Mouse (Mus musculus): ENCODE results near the gene Map3k3. TPM values are rescaled to one million over a fixed set of nuclear protein-coding genes. Genes with fewer than 3 reads are reported as not detected.

Gene Map3k3
- 52.6 and 61.6 TPM in 2 replicates for polyA plus RNA-seq (2012; rRNA removed)

DNA sequence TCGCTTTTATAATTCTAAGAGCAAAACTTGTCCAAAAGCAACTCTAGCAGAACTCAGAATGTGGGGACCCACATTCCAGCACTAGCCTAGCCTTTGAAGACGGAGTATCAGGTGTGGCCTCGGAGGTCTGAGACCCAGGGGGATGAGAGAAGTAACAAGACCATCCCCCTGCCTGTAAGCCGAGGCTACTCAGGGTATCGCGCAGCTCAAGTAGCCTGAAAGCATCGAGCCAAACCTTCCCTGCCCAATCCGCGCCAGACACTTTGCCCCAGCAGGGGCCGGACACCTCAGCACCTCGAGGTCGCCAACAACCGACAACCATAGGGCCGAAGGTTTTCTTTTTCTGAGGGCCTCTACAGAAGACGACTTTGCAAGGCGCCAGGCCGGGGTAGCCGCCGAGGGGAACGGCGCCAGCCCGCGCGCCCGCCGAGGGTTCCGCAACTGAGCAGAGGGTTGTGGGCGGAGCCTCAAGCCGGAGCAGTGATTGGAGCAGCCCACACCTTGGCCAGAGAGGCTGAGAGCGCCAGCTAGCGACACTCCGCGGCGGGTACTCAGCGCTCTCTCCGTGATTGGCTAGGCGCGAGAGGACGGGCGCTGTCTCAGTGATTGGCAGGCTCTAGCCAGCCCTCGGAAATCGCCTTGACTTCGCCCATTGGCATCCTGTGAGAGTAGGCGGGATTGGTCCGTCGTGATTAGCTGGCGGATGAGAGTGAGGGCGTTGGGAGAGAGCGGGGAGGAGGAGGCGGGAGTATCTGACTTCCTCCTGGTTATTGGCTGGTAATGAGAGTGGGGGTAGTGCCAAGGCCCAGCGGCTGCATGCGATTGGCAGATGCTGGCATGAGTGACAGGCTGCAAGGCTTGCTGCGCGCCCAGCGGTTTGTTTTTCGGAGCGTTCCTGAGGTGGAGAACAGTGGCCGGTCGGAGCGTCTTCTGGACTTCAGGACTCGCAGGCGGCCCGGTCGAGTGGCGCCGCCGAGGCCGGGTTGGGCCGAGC is at the start of gene Map3k3:
Map3k3 (plus strand) TSS at position 906 of the 994 bp plus-strand sequence.
- WGBS = under 1% methylated on average over 69 of the region's 69 CpGs
- TF ChIP-seq CTCF (IDR thresholded peaks at IDR 0.05; ENCODE audit: insufficient read depth, low read length) (no peak), POLR2A (IDR thresholded peaks at IDR 0.05; ENCODE audit: borderline replicate concordance, extremely low read depth, low read depth, low read length) (peak; percentile 91)
- peak; percentile 97 for DNase-seq
- H3K4me1 ChIP-seq (ENCODE audit: control insufficient read depth, insufficient read depth, low read length) = peaks cover 2% of the 10 kb centered on the region; the same call in 1 of the 2 replicates
- peak within 1 kb of the TSS; percentile 77 for H3K4me3 ChIP-seq (replicated peaks; ENCODE audit: extremely low read depth, low read depth, low read length)

DNA sequence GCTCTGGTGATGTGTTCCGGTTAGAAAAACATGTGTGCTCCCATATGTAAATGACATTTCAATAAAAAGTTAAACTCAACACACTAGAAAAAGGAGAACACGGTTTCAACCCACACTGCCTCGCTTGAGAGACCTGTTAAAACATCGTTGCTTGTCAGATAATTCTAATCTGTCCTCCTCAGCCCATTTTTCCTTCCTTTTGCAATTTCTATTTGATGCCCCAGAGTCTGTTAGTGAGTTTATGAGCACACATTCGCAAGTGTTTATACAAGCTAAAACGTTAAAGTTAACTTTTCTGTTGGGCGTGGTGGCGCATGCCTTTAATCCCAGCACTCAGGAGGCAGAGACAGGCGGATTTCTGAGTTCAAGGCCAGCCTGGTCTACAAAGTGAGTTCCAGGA is 49.4 kb upstream of the Map3k3 start:
- H3K4me1 ChIP-seq (ENCODE audit: control insufficient read depth, insufficient read depth, low read length) = peaks cover 7% of the 10 kb centered on the region
- WGBS = 81% methylated on average over 9 of the region's 9 CpGs
- TF ChIP-seq CTCF (IDR thresholded peaks at IDR 0.05; ENCODE audit: insufficient read depth, low read length) = no peak
- TF ChIP-seq POLR2A (IDR thresholded peaks at IDR 0.05; ENCODE audit: borderline replicate concordance, extremely low read depth, low read depth, low read length) = no peak
- DNase-seq = no peak
- no peak overlapping the region for H3K4me3 ChIP-seq (replicated peaks; ENCODE audit: extremely low read depth, low read depth, low read length)

DNA sequence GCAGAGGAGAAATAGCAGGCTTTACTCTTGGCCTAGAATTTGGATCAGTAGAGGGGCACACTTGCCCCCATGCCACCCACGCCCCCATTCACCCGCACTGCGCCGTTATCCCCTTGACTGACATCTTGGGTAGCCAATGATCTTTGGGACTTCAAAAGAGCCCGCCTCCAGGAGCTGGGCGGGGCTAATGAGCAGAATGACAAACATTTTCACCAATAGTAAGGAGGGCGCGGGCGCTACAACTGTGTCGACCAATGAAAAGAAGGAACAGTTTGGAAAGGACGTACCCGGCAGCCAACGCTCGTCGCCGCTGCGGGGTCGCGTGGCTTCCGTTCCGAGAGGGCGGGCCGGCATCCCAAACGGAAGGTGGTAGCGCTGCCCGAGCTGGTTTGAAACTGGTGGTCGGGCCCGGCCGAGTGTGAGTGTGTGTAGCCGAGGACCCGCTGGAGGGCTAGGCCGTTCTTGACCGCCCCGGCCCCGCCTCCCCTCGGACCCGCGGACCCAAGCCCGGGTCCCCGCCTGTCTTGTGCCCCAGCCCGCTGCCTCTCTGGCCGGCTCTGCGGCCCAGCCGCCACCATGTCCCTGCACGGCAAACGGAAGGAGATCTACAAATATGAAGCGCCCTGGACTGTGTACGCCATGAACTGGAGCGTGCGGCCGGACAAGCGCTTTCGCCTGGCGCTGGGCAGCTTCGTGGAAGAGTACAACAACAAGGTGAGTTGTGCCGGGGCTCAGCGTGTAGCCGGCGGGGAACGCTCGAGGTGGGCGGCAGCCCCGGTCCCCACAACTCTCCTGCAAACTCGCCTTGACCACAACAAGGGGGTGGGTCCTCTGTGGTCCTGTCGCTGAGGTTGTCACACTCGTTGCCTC is 47.6 kb upstream of the Map3k3 start, which contains the start of gene Dcaf7:
Dcaf7 (plus strand) TSS at position 325 of the 870 bp plus-strand sequence.
- under 1% methylated on average over 66 of the region's 66 CpGs for WGBS

DNA sequence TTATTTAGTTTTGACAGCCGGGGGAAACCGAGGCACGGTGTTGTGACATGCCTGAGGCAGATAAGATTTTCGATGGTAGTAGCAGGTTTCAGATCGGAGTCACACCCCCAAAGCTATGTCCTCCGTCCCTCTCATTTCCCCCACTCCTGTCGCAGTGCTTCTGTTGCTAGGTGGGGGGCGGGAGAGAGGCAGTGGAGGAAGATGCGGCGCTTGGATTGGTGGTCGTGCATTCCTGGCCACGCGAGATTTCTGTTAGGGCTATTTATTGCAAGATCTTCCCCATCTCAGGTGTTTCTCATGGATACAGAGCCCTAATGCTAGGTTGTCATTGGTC is 47.0 kb upstream of the Map3k3 start:
- H3K4me1 ChIP-seq (ENCODE audit: control insufficient read depth, insufficient read depth, low read length) = peaks cover 7% of the 10 kb centered on the region
- under 1% methylated on average over 13 of the region's 13 CpGs for WGBS
- TF ChIP-seq POLR2A (IDR thresholded peaks at IDR 0.05; ENCODE audit: borderline replicate concordance, extremely low read depth, low read depth, low read length) = no peak
- TF ChIP-seq CTCF (IDR thresholded peaks at IDR 0.05; ENCODE audit: insufficient read depth, low read length) = no peak
- DNase-seq = no peak
- peak overlapping the region; percentile 95 for H3K4me3 ChIP-seq (replicated peaks; ENCODE audit: extremely low read depth, low read depth, low read length)

More for the DNA sequence above, 47.6 kb upstream of the Map3k3 start, which contains the start of gene Dcaf7:
- TF ChIP-seq CTCF (IDR thresholded peaks at IDR 0.05; ENCODE audit: insufficient read depth, low read length) (no peak), POLR2A (IDR thresholded peaks at IDR 0.05; ENCODE audit: borderline replicate concordance, extremely low read depth, low read depth, low read length) (peak; percentile 67; the same call in 1 of the 2 replicates)
- peaks cover 7% of the 10 kb centered on the region for H3K4me1 ChIP-seq (ENCODE audit: control insufficient read depth, insufficient read depth, low read length)
- peak within 1 kb of the TSS; percentile 95 for H3K4me3 ChIP-seq (replicated peaks; ENCODE audit: extremely low read depth, low read depth, low read length)
- DNase-seq = peak; percentile 99

DNA sequence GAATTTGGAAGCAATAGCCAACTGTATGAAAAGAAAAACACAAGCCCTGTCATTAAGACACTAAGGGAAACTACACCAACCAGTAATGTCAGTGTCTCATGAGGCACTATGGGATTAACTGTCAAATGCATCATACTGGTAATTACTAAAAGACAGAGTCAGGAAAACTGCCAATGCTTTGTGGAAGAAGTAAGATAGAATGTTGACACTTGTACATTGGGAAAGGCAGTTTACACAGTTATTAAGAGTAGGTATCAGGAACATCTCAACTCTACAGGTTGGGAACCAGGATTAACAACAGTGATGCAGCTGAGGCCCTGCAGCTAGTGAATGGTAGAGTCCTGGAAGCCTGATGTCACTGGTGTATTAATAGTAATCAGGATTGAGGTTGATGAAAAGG is 40.1 kb upstream of the Map3k3 start:
- no peak for DNase-seq
- TF ChIP-seq CTCF (IDR thresholded peaks at IDR 0.05; ENCODE audit: insufficient read depth, low read length) (no peak), POLR2A (IDR thresholded peaks at IDR 0.05; ENCODE audit: borderline replicate concordance, extremely low read depth, low read depth, low read length) (no peak)
- peaks cover 2% of the 10 kb centered on the region; the same call in 1 of the 2 replicates for H3K4me1 ChIP-seq (ENCODE audit: control insufficient read depth, insufficient read depth, low read length)
- no peak overlapping the region for H3K4me3 ChIP-seq (replicated peaks; ENCODE audit: extremely low read depth, low read depth, low read length)

DNA sequence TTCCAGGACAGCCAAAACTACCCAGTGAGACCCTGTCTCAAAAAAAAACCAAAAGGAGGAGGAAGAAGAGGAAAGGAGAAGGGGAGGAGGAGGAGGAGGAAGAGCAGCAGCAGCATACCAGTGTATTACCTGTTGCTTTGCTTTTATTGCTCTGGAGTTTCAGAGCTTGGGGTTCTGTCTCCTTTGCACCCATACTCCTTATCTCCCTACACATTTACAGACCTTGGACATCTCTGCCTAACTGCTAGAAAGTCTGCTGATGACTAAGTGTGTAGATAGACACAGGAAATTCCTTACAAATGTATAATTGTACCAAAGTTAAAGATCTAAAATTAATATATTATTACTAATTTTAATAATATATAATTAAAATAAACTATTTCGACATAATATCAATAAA is 39.2 kb upstream of the Map3k3 start:
- 89% methylated on average over 1 of the region's 1 CpGs for WGBS
- peaks cover 2% of the 10 kb centered on the region; the same call in 1 of the 2 replicates for H3K4me1 ChIP-seq (ENCODE audit: control insufficient read depth, insufficient read depth, low read length)
- no peak overlapping the region for H3K4me3 ChIP-seq (replicated peaks; ENCODE audit: extremely low read depth, low read depth, low read length)
- TF ChIP-seq CTCF (IDR thresholded peaks at IDR 0.05; ENCODE audit: insufficient read depth, low read length) = no peak
- no peak for TF ChIP-seq POLR2A (IDR thresholded peaks at IDR 0.05; ENCODE audit: borderline replicate concordance, extremely low read depth, low read depth, low read length)
- no peak for DNase-seq

DNA sequence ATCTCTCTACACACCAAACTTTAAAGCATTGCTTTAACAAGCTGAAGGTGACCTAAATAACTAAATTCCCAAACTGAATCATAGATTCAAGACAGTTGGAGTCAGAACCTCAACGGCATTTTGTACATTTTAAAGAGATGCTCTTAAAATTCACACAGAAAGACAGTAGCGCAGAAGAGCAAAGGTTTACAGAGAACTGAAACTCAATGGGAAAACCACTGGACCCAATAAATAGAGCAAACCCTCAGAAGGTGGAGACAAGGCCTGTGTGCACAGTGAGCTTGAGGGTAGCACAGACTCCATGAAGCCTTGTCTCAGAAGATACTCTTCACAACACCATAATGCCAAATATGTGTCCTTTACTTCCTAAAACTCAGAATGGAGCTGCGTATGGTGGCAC is 38.6 kb upstream of the Map3k3 start:
- Histone ChIP-seq H3K4me3 (replicated peaks; ENCODE audit: extremely low read depth, low read depth, low read length) (no peak overlapping the region), H3K4me1 (ENCODE audit: control insufficient read depth, insufficient read depth, low read length) (peaks cover 2% of the 10 kb centered on the region; the same call in 1 of the 2 replicates)
- no peak for DNase-seq
- TF ChIP-seq POLR2A (IDR thresholded peaks at IDR 0.05; ENCODE audit: borderline replicate concordance, extremely low read depth, low read depth, low read length) (no peak), CTCF (IDR thresholded peaks at IDR 0.05; ENCODE audit: insufficient read depth, low read length) (no peak)
- 92% methylated on average over 3 of the region's 3 CpGs for WGBS

DNA sequence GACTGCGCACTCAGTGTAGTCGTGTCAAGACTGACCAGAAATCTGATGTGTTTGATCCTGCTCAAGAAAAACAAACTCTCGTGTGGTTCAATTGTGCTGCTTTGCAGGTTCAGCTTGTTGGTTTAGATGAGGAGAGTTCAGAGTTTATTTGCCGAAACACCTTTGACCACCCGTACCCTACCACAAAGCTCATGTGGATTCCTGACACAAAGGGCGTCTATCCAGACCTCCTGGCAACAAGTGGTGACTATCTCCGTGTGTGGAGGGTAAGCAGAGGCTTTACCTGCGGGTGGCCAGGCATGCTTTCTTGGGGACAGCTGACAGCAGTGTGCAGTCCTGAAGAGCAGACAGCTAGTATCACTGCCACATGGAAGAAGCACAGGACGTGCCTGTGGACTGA is 37.8 kb upstream of the Map3k3 start:
- DNase-seq = no peak
- 74% methylated on average over 9 of the region's 9 CpGs for WGBS
- Histone ChIP-seq H3K4me3 (replicated peaks; ENCODE audit: extremely low read depth, low read depth, low read length) (no peak overlapping the region), H3K4me1 (ENCODE audit: control insufficient read depth, insufficient read depth, low read length) (peaks cover 2% of the 10 kb centered on the region; the same call in 1 of the 2 replicates)
- TF ChIP-seq POLR2A (IDR thresholded peaks at IDR 0.05; ENCODE audit: borderline replicate concordance, extremely low read depth, low read depth, low read length) = no peak
- no peak for TF ChIP-seq CTCF (IDR thresholded peaks at IDR 0.05; ENCODE audit: insufficient read depth, low read length)

DNA sequence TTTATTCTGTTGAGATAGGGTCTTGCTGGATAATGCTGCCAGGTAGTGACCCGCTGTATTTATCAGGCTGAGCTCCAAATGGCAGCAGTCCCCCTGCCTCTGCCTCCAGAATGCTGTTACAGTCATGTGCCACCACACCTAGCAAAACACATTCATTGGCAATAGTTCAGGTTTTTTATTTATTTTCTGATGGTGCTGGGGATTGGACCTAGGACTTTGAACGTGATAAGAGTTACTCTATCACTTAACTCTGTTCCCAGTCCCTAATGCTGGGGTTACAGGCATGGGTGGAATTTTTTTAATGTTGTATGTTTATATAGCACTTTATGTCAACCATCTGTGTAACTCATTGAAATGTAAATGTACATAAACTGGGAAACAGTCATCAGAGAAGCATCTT is 30.5 kb upstream of the Map3k3 start:
- TF ChIP-seq POLR2A (IDR thresholded peaks at IDR 0.05; ENCODE audit: borderline replicate concordance, extremely low read depth, low read depth, low read length) = no peak
- no peak for TF ChIP-seq CTCF (IDR thresholded peaks at IDR 0.05; ENCODE audit: insufficient read depth, low read length)
- H3K4me3 ChIP-seq (replicated peaks; ENCODE audit: extremely low read depth, low read depth, low read length) = no peak overlapping the region
- no peak for DNase-seq
- 75% methylated on average over 2 of the region's 2 CpGs for WGBS
- H3K4me1 ChIP-seq (ENCODE audit: control insufficient read depth, insufficient read depth, low read length) = no peaks in the 10 kb centered on the region

All from lung, adult 2 months (tissue).